Mouse (Mus musculus): ENCODE results near the gene Mmp20.

The Mmp20 gene

GRCm38 (mm10) chr9:7691790-7692189, 63.8 kb downstream of the Mmp20 start, which contains the start of gene Mmp7:
TSS of gene Mmp7 (plus strand) at chr9:7692090.
- DNase-seq = no peak

GRCm38 (mm10) chr9:7693961-7694360, 65.9 kb downstream of the Mmp20 start:
- no peak for DNase-seq

GRCm38 (mm10) chr9:7695646-7696045, 67.6 kb downstream of the Mmp20 start:
- no peak for DNase-seq

- DNase-seq = no peak
These were observed 80.7 kb downstream of the Mmp20 start for GRCm38 (mm10) chr9:7708698-7709097.

DNA sequence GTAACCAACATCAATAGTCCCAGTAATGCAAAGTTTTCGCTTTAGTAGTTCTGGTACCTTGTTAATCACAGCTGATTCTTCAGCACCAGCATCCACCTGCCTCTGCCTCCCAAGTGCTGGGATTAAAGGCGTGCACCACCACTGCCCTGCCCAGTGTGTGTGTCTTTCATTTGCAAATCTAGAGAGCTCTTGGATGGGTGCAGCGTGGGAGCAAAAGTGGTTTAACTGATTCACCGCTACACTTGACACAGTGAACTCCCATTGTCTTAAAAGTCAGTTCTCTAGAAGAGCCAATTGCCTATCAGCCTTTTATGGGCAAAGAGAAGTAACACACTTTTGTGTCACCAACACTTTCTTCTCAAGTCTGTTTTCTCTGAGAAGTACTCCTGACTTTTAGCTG, 83.2 kb downstream of the Mmp20 start:
- no peak for DNase-seq

GRCm38 (mm10) chr9:7714062-7714907, 86.3 kb downstream of the Mmp20 start:
- peak; percentile 29 to 48 for DNase-seq

GRCm38 (mm10) chr9:7714908-7715175, 86.8 kb downstream of the Mmp20 start:
- DNase-seq = no peak

GRCm38 (mm10) chr9:7721543-7721942, 93.5 kb downstream of the Mmp20 start:
- no peak for DNase-seq

All from kidney, adult 8-10 months (tissue).